In genomic region chr6:13678349-13678748, GRCm38 (mm10) we compare ENCODE assay signal across 9 mouse cellular contexts. TPM values are rescaled to one million over a fixed set of nuclear protein-coding genes. Genes with fewer than 3 reads are reported as not detected.
A peak's percentile ranks its signal among the peaks of the same experiment; 100 is the strongest.
DNase-seq lines count a peak whose midpoint lies in the region; ATAC-seq and TF ChIP-seq lines count a peak whose summit lies in the region.
"Had no signal": no experiment of that assay in that cellular context is flagged by ENCODE, and none has a peak within 500 bp of the region (broad histone marks: within the 10 kb centered on the region; RNA-seq: fewer than 3 reads in every experiment).

No protein-coding gene starts in this region.

- no peak for TF ChIP-seq EP300 in ES-Bruce4 (IDR thresholded peaks at IDR 0.05; ENCODE audit: insufficient read depth, low read depth, low read length)
- no peak for TF ChIP-seq EP300 in liver, embryonic 14.5 days (IDR thresholded peaks at IDR 0.05; ENCODE audit: low read depth)

- peak overlapping the region; percentile 57 for H3K27ac ChIP-seq in heart, embryonic 13.5 days (replicated peaks)
- H3K27ac ChIP-seq in ES-Bruce4 (ENCODE audit: insufficient read depth, low read length): peak overlapping the region; percentile 80
- H3K27ac ChIP-seq in forebrain, embryonic 15.5 days (replicated peaks): no peak overlapping the region
- no peak overlapping the region for H3K27ac ChIP-seq in liver, embryonic 14.5 days
- H3K27ac ChIP-seq: macrophage had no signal

- peaks cover 21% of the 10 kb centered on the region for H3K4me1 ChIP-seq in heart, embryonic 13.5 days
- no peaks in the 10 kb centered on the region for H3K4me1 ChIP-seq in ES-Bruce4 (ENCODE audit: control insufficient read depth, insufficient read depth, low read length)
- peaks cover 23% of the 10 kb centered on the region for H3K4me1 ChIP-seq in forebrain, embryonic 15.5 days
- no peaks in the 10 kb centered on the region; a peak in 3 of 4 replicates for H3K4me1 ChIP-seq in liver, embryonic 14.5 days (replicated peaks; ENCODE audit: control insufficient read depth in 2 of 2, insufficient read depth in 2 of 2, low read length in 1 of 2)

- H3K36me3 ChIP-seq in heart, embryonic 13.5 days: no peaks in the 10 kb centered on the region
- no peaks in the 10 kb centered on the region for H3K36me3 ChIP-seq in ES-Bruce4 (ENCODE audit: control insufficient read depth, insufficient read depth, low read length, poor library complexity, severe bottlenecking)
- H3K36me3 ChIP-seq in forebrain, embryonic 15.5 days: no peaks in the 10 kb centered on the region
- no peaks in the 10 kb centered on the region for H3K36me3 ChIP-seq in liver, embryonic 14.5 days (replicated peaks; ENCODE audit: control insufficient read depth, insufficient read depth, low read depth)

- peak overlapping the region; percentile 85 for H3K4me2 ChIP-seq in heart, embryonic 13.5 days
- H3K4me2 ChIP-seq in forebrain, embryonic 15.5 days (replicated peaks): peak overlapping the region; percentile 46
- H3K4me2 ChIP-seq in liver, embryonic 14.5 days (ENCODE audit: low read depth): peak overlapping the region; percentile 70

- TF ChIP-seq POLR2A in ES-Bruce4 (IDR thresholded peaks at IDR 0.05; ENCODE audit: insufficient read depth, low read length): no peak

- ATAC-seq in heart, embryonic 13.5 days (ENCODE audit: extremely low read depth, insufficient number of reproducible peaks, low FRiP score, low TSS enrichment): no peak
- no peak for ATAC-seq in forebrain, embryonic 15.5 days (replicated peaks)
- no peak for ATAC-seq in liver, embryonic 14.5 days (ENCODE audit: insufficient read depth)

- DNase-seq in heart, adult 8-10 months (ENCODE audit: low spot score): no peak
- DNase-seq in liver, embryonic 14.5 days (ENCODE audit: low read depth in 3 of 3, low spot score in 3 of 3): no peak
- DNase-seq in retina, postnatal 1 day: no peak
- no peak for DNase-seq in right cerebral cortex, postnatal 14 days
- no peak for DNase-seq in cerebellum, postnatal 10 days

- no peaks in the 10 kb centered on the region for H3K27me3 ChIP-seq in heart, embryonic 13.5 days (replicated peaks)
- H3K27me3 ChIP-seq in ES-Bruce4 (ENCODE audit: control insufficient read depth, insufficient read depth, low read length, poor library complexity, severe bottlenecking): no peaks in the 10 kb centered on the region
- H3K27me3 ChIP-seq in forebrain, embryonic 15.5 days: no peaks in the 10 kb centered on the region
- no peaks in the 10 kb centered on the region for H3K27me3 ChIP-seq in liver, embryonic 14.5 days (ENCODE audit: control insufficient read depth, insufficient read depth, low read length)

- H3K4me3 ChIP-seq in heart, embryonic 13.5 days: peak overlapping the region; percentile 92
- peak overlapping the region; percentile 57 for H3K4me3 ChIP-seq in ES-Bruce4 (ENCODE audit: low read depth, low read length)
- H3K4me3 ChIP-seq in forebrain, embryonic 15.5 days: peak overlapping the region; percentile 96
- H3K4me3 ChIP-seq in liver, embryonic 14.5 days (ENCODE audit: insufficient read depth in 1 of 2, low read depth in 2 of 2, low read length in 2 of 2): peak overlapping the region; percentile 63 to 72

- TF ChIP-seq CTCF in ES-Bruce4 (IDR thresholded peaks at IDR 0.05; ENCODE audit: low read depth, low read length): no peak
- no peak for TF ChIP-seq CTCF in liver, embryonic 14.5 days (IDR thresholded peaks at IDR 0.05; ENCODE audit: low read depth)

- H3K9me3 ChIP-seq in heart, embryonic 13.5 days: no peaks in the 10 kb centered on the region
- H3K9me3 ChIP-seq in ES-Bruce4 (replicated peaks; ENCODE audit: control insufficient read depth, insufficient read depth, low read length, poor library complexity, severe bottlenecking): no peaks in the 10 kb centered on the region
- H3K9me3 ChIP-seq in forebrain, embryonic 15.5 days: no peaks in the 10 kb centered on the region
- H3K9me3 ChIP-seq in liver, embryonic 14.5 days (ENCODE audit: control insufficient read depth, low read length): no peaks in the 10 kb centered on the region

- WGBS in heart, embryonic 13.5 days: 22% methylated on average over 5 of the region's 5 CpGs
- WGBS in forebrain, embryonic 15.5 days: 17% methylated on average over 5 of the region's 5 CpGs
- 28% methylated on average over 5 of the region's 5 CpGs for WGBS in liver, embryonic 14.5 days (ENCODE audit: insufficient replicate concordance)

- 0 out of 2 replicates have a peak overlapping the region, but pooled peaks have one; percentile 57 for H3K9ac ChIP-seq in heart, embryonic 13.5 days
- no peak overlapping the region for H3K9ac ChIP-seq in ES-Bruce4 (ENCODE audit: low read depth, poor library complexity, severe bottlenecking)
- H3K9ac ChIP-seq in forebrain, embryonic 15.5 days (replicated peaks): 0 out of 2 replicates have a peak overlapping the region, but pooled peaks have one; percentile 29
- H3K9ac ChIP-seq in liver, embryonic 14.5 days (replicated peaks): peak overlapping the region; percentile 52; the same call in 1 of the 2 replicates

RNA-seq across cellular contexts. Expression of gene Bmt2, which starts 0.6 kb away (rescaled TPM):
- 18.1 and 18.2 TPM in 2 replicates for polyA plus RNA-seq in heart, embryonic 13.5 days (2015; fragmentation: Nextera tagmentation; extraction: Ambion mirVana)
- total RNA-seq in heart, adult 8-10 months (2022): 10 to 100 TPM in 2 of 4 experiments, 1 to 10 TPM in 2; 8.8 to 10.7 (median 9.8) TPM
- 18.4 and 21.0 TPM in 2 replicates for polyA plus RNA-seq in ES-Bruce4 (2011; ENCODE audit: insufficient read depth, insufficient read length, low read depth, missing spikeins)
- polyA plus RNA-seq in forebrain, embryonic 15.5 days (2015; fragmentation: Nextera tagmentation; extraction: Ambion mirVana): 26.3 and 29.3 TPM in 2 replicates
- polyA plus RNA-seq in liver, embryonic 14.5 days (2012; rRNA removed): 1.7 and 2.2 TPM in 2 replicates
- polyA plus RNA-seq in liver, embryonic 14.5 days (2014; fragmentation: Nextera tagmentation; extraction: Ambion mirVana): 3.0 and 3.3 TPM in 2 replicates

Comparison
In these comparisons a context has a peak if more than half of its experiments do, and no peak if none do; other contexts are left out.
1. H3K27ac ChIP-seq: peak in heart, embryonic 13.5 days (single experiment) and ES-Bruce4 (single experiment); none in forebrain, embryonic 15.5 days (single experiment) and liver, embryonic 14.5 days (single experiment).
2. Peak in every context shown above with its lines, with median percentiles within 50 percentile points of each other: H3K4me2 ChIP-seq and H3K4me3 ChIP-seq.